Mouse (Mus musculus): Measurements from ENCODE around the gene Slc39a1. TPM values are rescaled to one million over a fixed set of nuclear protein-coding genes. Genes with fewer than 3 reads are reported as not detected.

Slc39a1 gene
- polyA plus RNA-seq, 1 experiment from 2014 or later: 119 TPM

GRCm38 (mm10) chr3:90292345-90293275, 44.6 kb downstream of the Slc39a1 start, which contains the start of gene Gatad2b:
Gatad2b (plus strand) TSS chr3:90293178.
- peak; percentile 99 for ATAC-seq (ENCODE audit: insufficient number of reproducible peaks, insufficient read depth, low FRiP score, low read depth)
- H3K27me3 ChIP-seq (ENCODE audit: control insufficient read depth, insufficient read depth, low read length): no peaks in the 10 kb centered on the region
- peak within 1 kb of the TSS; percentile 84 for H3K4me2 ChIP-seq (replicated peaks; ENCODE audit: low read depth, low read length)
- no peaks in the 10 kb centered on the region for H3K36me3 ChIP-seq (ENCODE audit: control insufficient read depth, insufficient read depth, low read length)
- peak within 1 kb of the TSS; percentile 80 for H3K4me3 ChIP-seq (ENCODE audit: low read depth, low read length)
- H3K4me1 ChIP-seq (ENCODE audit: control insufficient read depth, insufficient read depth, low read length): peaks cover 12% of the 10 kb centered on the region
- H3K27ac ChIP-seq (ENCODE audit: low read length): peak within 1 kb of the TSS; percentile 96
- no peaks in the 10 kb centered on the region for H3K9me3 ChIP-seq (ENCODE audit: control insufficient read depth, low read depth, low read length)
- peak within 1 kb of the TSS; percentile 84 for H3K9ac ChIP-seq (replicated peaks; ENCODE audit: low read depth, low read length)
- under 1% methylated on average over 47 of the region's 47 CpGs for WGBS

GRCm38 (mm10) chr3:90293352-90294063, 45.5 kb downstream of the Slc39a1 start:
- H3K4me1 ChIP-seq (ENCODE audit: control insufficient read depth, insufficient read depth, low read length): peaks cover 12% of the 10 kb centered on the region
- H3K9ac ChIP-seq (replicated peaks; ENCODE audit: low read depth, low read length): peak overlapping the region; percentile 84
- H3K27me3 ChIP-seq (ENCODE audit: control insufficient read depth, insufficient read depth, low read length): no peaks in the 10 kb centered on the region
- peak overlapping the region; percentile 96 for H3K27ac ChIP-seq (ENCODE audit: low read length)
- H3K9me3 ChIP-seq (ENCODE audit: control insufficient read depth, low read depth, low read length): no peaks in the 10 kb centered on the region
- under 1% methylated on average over 26 of the region's 68 CpGs for WGBS
- peak overlapping the region; percentile 80 for H3K4me3 ChIP-seq (ENCODE audit: low read depth, low read length)
- ATAC-seq (ENCODE audit: insufficient number of reproducible peaks, insufficient read depth, low FRiP score, low read depth): peak; percentile 11; the same call in 1 of the 2 replicates
- no peaks in the 10 kb centered on the region for H3K36me3 ChIP-seq (ENCODE audit: control insufficient read depth, insufficient read depth, low read length)
- peak overlapping the region; percentile 84 for H3K4me2 ChIP-seq (replicated peaks; ENCODE audit: low read depth, low read length)

- Histone ChIP-seq H3K27ac (ENCODE audit: low read length) (peak overlapping the region; percentile 96; the same call in 1 of the 2 replicates), H3K4me1 (ENCODE audit: control insufficient read depth, insufficient read depth, low read length) (peaks cover 12% of the 10 kb centered on the region), H3K9ac (replicated peaks; ENCODE audit: low read depth, low read length) (peak overlapping the region; percentile 84), H3K27me3 (ENCODE audit: control insufficient read depth, insufficient read depth, low read length) (no peaks in the 10 kb centered on the region), H3K36me3 (ENCODE audit: control insufficient read depth, insufficient read depth, low read length) (no peaks in the 10 kb centered on the region), H3K4me2 (replicated peaks; ENCODE audit: low read depth, low read length) (peak overlapping the region; percentile 84), H3K4me3 (ENCODE audit: low read depth, low read length) (peak overlapping the region; percentile 80), H3K9me3 (ENCODE audit: control insufficient read depth, low read depth, low read length) (no peaks in the 10 kb centered on the region)
- no peak for ATAC-seq (ENCODE audit: insufficient number of reproducible peaks, insufficient read depth, low FRiP score, low read depth)
- 3% methylated on average over 11 of the region's 11 CpGs for WGBS
Observed at GRCm38 (mm10) chr3:90294064-90294440, 46.1 kb downstream of the Slc39a1 start.

GRCm38 (mm10) chr3:90294651-90295050, 46.7 kb downstream of the Slc39a1 start:
- Histone ChIP-seq H3K9me3 (ENCODE audit: control insufficient read depth, low read depth, low read length) (no peaks in the 10 kb centered on the region), H3K36me3 (ENCODE audit: control insufficient read depth, insufficient read depth, low read length) (no peaks in the 10 kb centered on the region), H3K9ac (replicated peaks; ENCODE audit: low read depth, low read length) (no peak overlapping the region), H3K27me3 (ENCODE audit: control insufficient read depth, insufficient read depth, low read length) (no peaks in the 10 kb centered on the region), H3K4me2 (replicated peaks; ENCODE audit: low read depth, low read length) (peak overlapping the region; percentile 84), H3K4me3 (ENCODE audit: low read depth, low read length) (peak overlapping the region; percentile 80), H3K27ac (ENCODE audit: low read length) (no peak overlapping the region), H3K4me1 (ENCODE audit: control insufficient read depth, insufficient read depth, low read length) (peaks cover 12% of the 10 kb centered on the region)
- ATAC-seq (ENCODE audit: insufficient number of reproducible peaks, insufficient read depth, low FRiP score, low read depth): no peak
- whole genome bisulfite sequencing: 63% methylated on average over 2 of the region's 2 CpGs

Small RNA genes within 50 kb of the gene (microRNA-seq; reads per million reads assigned to microRNA genes)
- gene Mir7012: not detected

Other genes with a start within 250 kb of the Slc39a1 start
- gene Hax1, start 249.4 kb upstream of the Slc39a1 start, polyA plus RNA-seq (2014; fragmentation: Nextera tagmentation; extraction: Ambion mirVana): 122 and 123 TPM in 2 replicates
- gene 4933434E20Rik, start 196.5 kb upstream of the Slc39a1 start, polyA plus RNA-seq (2014; fragmentation: Nextera tagmentation; extraction: Ambion mirVana): 157 and 162 TPM in 2 replicates
- 242 and 258 TPM in 2 replicates for gene Ubap2l, start 195.5 kb upstream of the Slc39a1 start, polyA plus RNA-seq (2014; fragmentation: Nextera tagmentation; extraction: Ambion mirVana)
- gene Tpm3, start 175.5 kb upstream of the Slc39a1 start, polyA plus RNA-seq (2014; fragmentation: Nextera tagmentation; extraction: Ambion mirVana): 533 and 553 TPM in 2 replicates
- 0.69 and 0.98 TPM in 2 replicates for gene Nup210l, start 144.0 kb upstream of the Slc39a1 start, polyA plus RNA-seq (2014; fragmentation: Nextera tagmentation; extraction: Ambion mirVana)
- gene Rps27, start 34.5 kb upstream of the Slc39a1 start, polyA plus RNA-seq (2014; fragmentation: Nextera tagmentation; extraction: Ambion mirVana): 2,110 and 2,351 TPM in 2 replicates
- 17.7 and 18.1 TPM in 2 replicates for gene Rab13, start 34.5 kb upstream of the Slc39a1 start, polyA plus RNA-seq (2014; fragmentation: Nextera tagmentation; extraction: Ambion mirVana)
- 112 and 116 TPM in 2 replicates for gene Jtb, start 16.6 kb upstream of the Slc39a1 start, polyA plus RNA-seq (2014; fragmentation: Nextera tagmentation; extraction: Ambion mirVana)
- 20.6 and 21.4 TPM in 2 replicates for gene Creb3l4, start 4.7 kb upstream of the Slc39a1 start, polyA plus RNA-seq (2014; fragmentation: Nextera tagmentation; extraction: Ambion mirVana)
- 18.8 and 21.4 TPM in 2 replicates for gene Crtc2, start 6.0 kb downstream of the Slc39a1 start, polyA plus RNA-seq (2014; fragmentation: Nextera tagmentation; extraction: Ambion mirVana)
- 3.0 and 3.6 TPM in 2 replicates for gene Dennd4b, start 17.0 kb downstream of the Slc39a1 start, polyA plus RNA-seq (2014; fragmentation: Nextera tagmentation; extraction: Ambion mirVana)
- gene Gatad2b, start 45.0 kb downstream of the Slc39a1 start, polyA plus RNA-seq (2014; fragmentation: Nextera tagmentation; extraction: Ambion mirVana): 22.3 and 28.7 TPM in 2 replicates
- 11.7 and 13.0 TPM in 2 replicates for gene Slc27a3, start 141.8 kb downstream of the Slc39a1 start, polyA plus RNA-seq (2014; fragmentation: Nextera tagmentation; extraction: Ambion mirVana)
- gene Ints3, start 185.4 kb downstream of the Slc39a1 start, polyA plus RNA-seq (2014; fragmentation: Nextera tagmentation; extraction: Ambion mirVana): 28.7 and 29.6 TPM in 2 replicates
- 4.6 and 4.8 TPM in 2 replicates for gene Npr1, start 217.7 kb downstream of the Slc39a1 start, polyA plus RNA-seq (2014; fragmentation: Nextera tagmentation; extraction: Ambion mirVana)
- 208 and 217 TPM in 2 replicates for gene Ilf2, start 228.0 kb downstream of the Slc39a1 start, polyA plus RNA-seq (2014; fragmentation: Nextera tagmentation; extraction: Ambion mirVana)
- gene Snapin, start 242.9 kb downstream of the Slc39a1 start, polyA plus RNA-seq (2014; fragmentation: Nextera tagmentation; extraction: Ambion mirVana): 81.2 and 88.0 TPM in 2 replicates

Measured in stomach, embryonic 14.5 days (tissue).